Mouse (Mus musculus): ENCODE measurements around the gene Nalcn.

- TF ChIP-seq EP300 (IDR thresholded peaks at IDR 0.05; ENCODE audit: low read length): no peak
- no peak for TF ChIP-seq ZC3H11A (IDR thresholded peaks at IDR 0.05; ENCODE audit: low read depth, low read length)
- no peak for TF ChIP-seq TCF12 (IDR thresholded peaks at IDR 0.05; ENCODE audit: low read depth, low read length)
- TF ChIP-seq KAT2A (IDR thresholded peaks at IDR 0.05; ENCODE audit: insufficient replicate concordance, low read length): no peak
- no peak for TF ChIP-seq POLR2A (IDR thresholded peaks at IDR 0.05; ENCODE audit: low read depth, low read length)
- no peak for TF ChIP-seq MEF2A (IDR thresholded peaks at IDR 0.05; ENCODE audit: borderline replicate concordance, low read depth, low read length)
- TF ChIP-seq GABPA (IDR thresholded peaks at IDR 0.05; ENCODE audit: insufficient replicate concordance, low read depth, low read length): no peak
- no peak for TF ChIP-seq BHLHE40 (IDR thresholded peaks at IDR 0.05; ENCODE audit: low read depth, low read length)
- TF ChIP-seq CTCF (conservative IDR thresholded peaks at IDR 0.05 in 1 of 2, IDR thresholded peaks at IDR 0.05 in 1 of 2; ENCODE audit: low read depth in 2 of 2, low read length in 2 of 2): no peak
- TF ChIP-seq MAFK (IDR thresholded peaks at IDR 0.05; ENCODE audit: insufficient replicate concordance, low read length): no peak
- no peak for TF ChIP-seq MAX (IDR thresholded peaks at IDR 0.05; ENCODE audit: low read length)
- TF ChIP-seq USF1 (IDR thresholded peaks at IDR 0.05; ENCODE audit: low read depth, low read length): no peak
- TF ChIP-seq JUND (conservative IDR thresholded peaks at IDR 0.05; ENCODE audit: low read depth, low read length): no peak
Measured at GRCm38 (mm10) chr14:123312371-123312770, 314.6 kb downstream of the Nalcn start.
